Mouse (Mus musculus) lung, embryonic 14.5 days (tissue): ENCODE data around the gene Mmd. TPM values are rescaled to one million over a fixed set of nuclear protein-coding genes. Genes with fewer than 3 reads are reported as not detected.
A peak's percentile ranks its signal among the peaks of the same experiment; 100 is the strongest.

Experiments
- ATAC-seq: fragments of 200-750 bp; cut with Nextera tagmentation; 2 replicates; pipeline ENCODE4 v1.8.0; 2017; ENCODE audit warnings: mild to moderate bottlenecking, moderate TSS enrichment, moderate library complexity; ENCODE audit not compliant: insufficient read depth
- DNase-seq: peaks from one replicate; pipeline ENCODE4 v3.0.0-alpha.2; 2015
- H3K27ac ChIP-seq: fragments of 300-500 bp; sonication (generic); 2 replicates; pipeline ENCODE4 v1.5.1; 2014; ENCODE audit warnings: low read depth, mild to moderate bottlenecking, moderate library complexity
- H3K27me3 ChIP-seq: fragments of 300-500 bp; sonication (generic); 2 replicates; pipeline ENCODE4 v1.6.1; 2014; ENCODE audit warnings: low read length, control low read depth; ENCODE audit not compliant: insufficient read depth
- H3K36me3 ChIP-seq: fragments of 300-500 bp; sonication (generic); 2 replicates; pipeline ENCODE4 v1.6.1; 2014; ENCODE audit warnings: control low read depth; ENCODE audit not compliant: insufficient read depth
- H3K4me1 ChIP-seq: fragments of 300-500 bp; sonication (generic); 2 replicates; pipeline ENCODE4 v1.6.1; 2014; ENCODE audit warnings: antibody characterized with exemption, control low read depth; ENCODE audit not compliant: insufficient read depth
- H3K4me2 ChIP-seq: fragments of 300-500 bp; sonication (generic); 2 replicates; pipeline ENCODE4 v1.6.1; 2014; ENCODE audit warnings: mild to moderate bottlenecking
- H3K4me3 ChIP-seq: fragments of 300-500 bp; sonication (generic); 2 replicates; pipeline ENCODE4 v1.5.1; 2014; ENCODE audit warnings: low read depth, low read length
- H3K9ac ChIP-seq: fragments of 300-500 bp; sonication (generic); 2 replicates; pipeline ENCODE4 v1.6.1; 2014
- H3K9me3 ChIP-seq: fragments of 300-500 bp; sonication (generic); 2 replicates; pipeline ENCODE4 v1.6.1; 2016; ENCODE audit warnings: low read depth, low read length, control low read depth
- CTCF ChIP-seq: IDR thresholded peaks from 2 replicates; pipeline ENCODE4 v1.5.1; 2016; ENCODE audit warnings: antibody characterized with exemption, low read depth
- WGBS: fragments of 180-500 bp; shearing (Covaris S2); extraction: QIAGEN DNeasy Blood & Tissue Kit; methylation state at CpG from one replicate; pipeline ENCODE4 v1.1.7; 2014; 5-methylcytosine and 5-hydroxymethylcytosine counted together
- polyA plus RNA-seq: library from polyadenylated mRNA; unstranded; fragments of >200 nt; fragmentation: Nextera tagmentation; extraction: Ambion mirVana; gene quantifications from 2 replicates; pipeline ENCODE4 v1.2.1, GENCODE M21; 2014

Gene Mmd
- polyA plus RNA-seq, 1 experiment from 2014 or later, result 31.5 TPM

DNA sequence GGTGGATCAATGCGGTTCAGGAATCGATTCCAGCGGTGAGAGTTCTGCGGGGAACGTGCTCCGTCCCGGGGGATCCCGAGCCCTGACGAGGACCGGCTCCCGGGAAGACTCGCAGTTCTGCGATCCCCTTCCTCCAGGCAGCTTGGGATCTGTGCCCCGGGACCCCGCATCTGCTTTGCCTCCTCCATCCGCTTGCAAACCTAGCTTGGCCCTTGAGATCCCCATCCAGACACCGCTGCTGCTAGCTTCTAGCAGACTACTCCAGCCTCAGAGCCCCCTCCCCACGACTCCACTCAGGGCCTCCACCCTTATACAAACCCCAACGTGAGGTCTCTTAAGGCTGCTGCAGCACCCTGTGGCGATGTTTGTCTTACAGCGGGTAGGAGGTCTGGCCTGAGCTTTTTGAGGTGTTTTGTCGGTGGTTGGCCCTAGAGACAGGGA, 465 bp downstream of the Mmd start:
- WGBS, result 0% methylated on average over 22 of the region's 22 CpGs
- H3K4me3 ChIP-seq, result peak overlapping the region; percentile 83
- no peaks in the 10 kb centered on the region for H3K27me3 ChIP-seq
- 0 out of 2 replicates have a peak, but pooled peaks cover 9% of the 10 kb centered on the region for H3K4me1 ChIP-seq
- no peaks in the 10 kb centered on the region for H3K9me3 ChIP-seq
- peak overlapping the region; percentile 78 for H3K27ac ChIP-seq
- peak overlapping the region; percentile 90 for H3K9ac ChIP-seq
- no peak for TF ChIP-seq CTCF
- DNase-seq (peak; percentile 62), ATAC-seq (peak; percentile 50)
- no peaks in the 10 kb centered on the region for H3K36me3 ChIP-seq
- peak overlapping the region; percentile 71 for H3K4me2 ChIP-seq

DNA sequence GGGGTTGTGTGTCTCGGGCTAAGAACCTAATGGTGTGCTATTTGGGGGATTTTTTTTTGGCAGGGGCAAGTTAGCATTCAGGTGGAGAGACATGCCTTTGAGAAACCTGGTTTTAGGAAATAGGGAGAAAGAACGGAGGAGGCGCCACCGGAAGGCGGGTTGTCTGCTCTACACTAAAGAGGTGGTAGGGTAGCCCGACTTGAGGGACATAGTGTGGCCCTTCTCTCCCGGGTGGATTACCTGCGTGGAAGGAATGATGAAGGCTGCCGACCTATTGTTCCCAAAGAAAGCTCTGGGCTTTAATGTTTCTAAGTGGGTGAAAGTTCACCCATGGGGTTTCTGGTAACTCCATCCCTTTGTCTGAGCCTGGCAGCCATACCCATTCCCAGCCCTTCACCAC, 933 bp downstream of the Mmd start:
- under 1% methylated on average over 9 of the region's 9 CpGs for WGBS
- H3K27ac ChIP-seq, result peak overlapping the region; percentile 47; the same call in 1 of the 2 replicates

GRCm38 (mm10) chr11:90250730-90251129, 1.5 kb downstream of the Mmd start:
- Histone ChIP-seq H3K36me3 (no peaks in the 10 kb centered on the region), H3K4me1 (0 out of 2 replicates have a peak, but pooled peaks cover 13% of the 10 kb centered on the region), H3K9me3 (no peaks in the 10 kb centered on the region), H3K4me3 (peak overlapping the region; percentile 83), H3K27ac (0 out of 2 replicates have a peak overlapping the region, but pooled peaks have one; percentile 15), H3K27me3 (no peaks in the 10 kb centered on the region), H3K4me2 (peak overlapping the region; percentile 71), H3K9ac (peak overlapping the region; percentile 90)
- DNase-seq, result peak; percentile 16
- TF ChIP-seq CTCF, result no peak
- no peak for ATAC-seq
- 40% methylated on average over 7 of the region's 7 CpGs for WGBS

More for the DNA sequence above, 933 bp downstream of the Mmd start:
- no peaks in the 10 kb centered on the region for H3K27me3 ChIP-seq
- DNase-seq (no peak), ATAC-seq (no peak)
- no peaks in the 10 kb centered on the region for H3K9me3 ChIP-seq
- H3K4me1 ChIP-seq, result 0 out of 2 replicates have a peak, but pooled peaks cover 9% of the 10 kb centered on the region
- peak overlapping the region; percentile 83 for H3K4me3 ChIP-seq
- H3K4me2 ChIP-seq, result peak overlapping the region; percentile 71
- H3K36me3 ChIP-seq, result no peaks in the 10 kb centered on the region
- no peak for TF ChIP-seq CTCF
- peak overlapping the region; percentile 90 for H3K9ac ChIP-seq

DNA sequence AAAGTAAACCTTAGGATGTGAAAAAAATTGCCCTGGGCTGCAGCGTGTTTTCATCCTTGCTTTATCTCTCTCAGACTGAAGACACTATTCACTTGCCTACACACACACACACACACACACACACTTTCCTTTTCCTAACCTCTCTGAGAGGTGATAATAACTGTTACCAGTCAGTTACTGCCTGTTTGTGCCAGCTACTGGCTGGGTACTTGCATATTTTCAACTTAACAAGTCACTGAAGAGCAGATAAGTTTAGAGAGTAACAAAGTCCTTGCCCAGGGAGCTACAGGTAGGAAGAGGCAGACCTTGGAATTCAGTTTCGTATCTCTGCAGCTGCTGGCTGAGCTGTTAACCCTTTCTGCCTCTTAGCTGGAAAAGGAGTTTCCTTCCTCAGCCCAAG, 2.7 kb downstream of the Mmd start:
- no peak for TF ChIP-seq CTCF
- ATAC-seq (no peak), DNase-seq (no peak)
- Histone ChIP-seq H3K36me3 (no peaks in the 10 kb centered on the region), H3K27me3 (no peaks in the 10 kb centered on the region), H3K9ac (peak overlapping the region; percentile 11; the same call in 1 of the 2 replicates), H3K4me2 (peak overlapping the region; percentile 41), H3K4me1 (peaks cover 20% of the 10 kb centered on the region), H3K4me3 (no peak overlapping the region), H3K9me3 (no peaks in the 10 kb centered on the region), H3K27ac (no peak overlapping the region; the same call in 1 of the 2 replicates)
- 17% methylated on average over 2 of the region's 2 CpGs for WGBS

- H3K4me2 ChIP-seq, result peak overlapping the region; percentile 41
- TF ChIP-seq CTCF, result no peak
- H3K27ac ChIP-seq, result peak overlapping the region; percentile 0; the same call in 1 of the 2 replicates
- ATAC-seq (no peak), DNase-seq (peak; percentile 34)
- H3K36me3 ChIP-seq, result no peaks in the 10 kb centered on the region
- peaks cover 24% of the 10 kb centered on the region for H3K4me1 ChIP-seq
- peak overlapping the region; percentile 11; the same call in 1 of the 2 replicates for H3K9ac ChIP-seq
- H3K4me3 ChIP-seq, result no peak overlapping the region
- WGBS, result 36% methylated on average over 8 of the region's 8 CpGs
- H3K27me3 ChIP-seq, result no peaks in the 10 kb centered on the region
- no peaks in the 10 kb centered on the region for H3K9me3 ChIP-seq
Measured at GRCm38 (mm10) chr11:90252366-90252765, 3.1 kb downstream of the Mmd start.

DNA sequence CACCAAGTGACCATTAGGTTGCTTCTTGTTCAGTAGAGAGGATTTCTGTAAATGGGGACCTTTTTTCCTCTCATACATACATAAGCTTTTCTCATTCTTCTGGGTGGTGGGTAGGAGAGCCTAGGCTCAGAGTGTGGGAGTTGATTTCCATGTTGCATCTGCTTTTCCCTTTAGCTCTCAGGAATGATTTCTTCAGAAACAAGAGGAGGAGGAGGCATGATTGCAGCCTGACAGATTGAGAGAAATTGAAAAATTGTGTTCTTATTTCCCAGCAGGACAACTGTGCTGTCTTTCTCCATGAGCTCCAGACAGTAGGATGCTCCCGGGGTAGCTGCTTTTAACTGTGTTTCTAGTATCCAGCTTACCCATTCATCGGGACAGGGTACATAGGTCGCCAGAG, 5.3 kb downstream of the Mmd start:
- Histone ChIP-seq H3K9me3 (no peaks in the 10 kb centered on the region), H3K4me2 (no peak overlapping the region), H3K27ac (no peak overlapping the region), H3K9ac (no peak overlapping the region), H3K36me3 (no peaks in the 10 kb centered on the region), H3K4me3 (no peak overlapping the region), H3K4me1 (peaks cover 37% of the 10 kb centered on the region), H3K27me3 (no peaks in the 10 kb centered on the region)
- WGBS, result 86% methylated on average over 3 of the region's 3 CpGs
- TF ChIP-seq CTCF, result no peak
- ATAC-seq (no peak), DNase-seq (no peak)

GRCm38 (mm10) chr11:90255687-90256086, 6.4 kb downstream of the Mmd start:
- TF ChIP-seq CTCF, result no peak
- peak; percentile 24 for DNase-seq
- H3K9me3 ChIP-seq, result no peaks in the 10 kb centered on the region
- H3K27me3 ChIP-seq, result no peaks in the 10 kb centered on the region
- H3K4me1 ChIP-seq, result peaks cover 37% of the 10 kb centered on the region
- WGBS, result 50% methylated on average over 6 of the region's 6 CpGs
- no peak overlapping the region for H3K9ac ChIP-seq
- peaks cover 10% of the 10 kb centered on the region for H3K36me3 ChIP-seq
- peak overlapping the region; percentile 55; the same call in 1 of the 2 replicates for H3K27ac ChIP-seq
- H3K4me3 ChIP-seq, result no peak overlapping the region
- peak; percentile 33; the same call in 1 of the 2 replicates for ATAC-seq
- no peak overlapping the region for H3K4me2 ChIP-seq
